Mouse (Mus musculus) right cerebral cortex, adult 18-20 months (tissue): ENCODE data around the gene Cacnb1.

Experiments used
- DNase-seq: peaks from one replicate; pipeline ENCODE4 v3.0.0; 2022; ENCODE audit warnings: mixed read lengths

The Cacnb1 gene

DNA sequence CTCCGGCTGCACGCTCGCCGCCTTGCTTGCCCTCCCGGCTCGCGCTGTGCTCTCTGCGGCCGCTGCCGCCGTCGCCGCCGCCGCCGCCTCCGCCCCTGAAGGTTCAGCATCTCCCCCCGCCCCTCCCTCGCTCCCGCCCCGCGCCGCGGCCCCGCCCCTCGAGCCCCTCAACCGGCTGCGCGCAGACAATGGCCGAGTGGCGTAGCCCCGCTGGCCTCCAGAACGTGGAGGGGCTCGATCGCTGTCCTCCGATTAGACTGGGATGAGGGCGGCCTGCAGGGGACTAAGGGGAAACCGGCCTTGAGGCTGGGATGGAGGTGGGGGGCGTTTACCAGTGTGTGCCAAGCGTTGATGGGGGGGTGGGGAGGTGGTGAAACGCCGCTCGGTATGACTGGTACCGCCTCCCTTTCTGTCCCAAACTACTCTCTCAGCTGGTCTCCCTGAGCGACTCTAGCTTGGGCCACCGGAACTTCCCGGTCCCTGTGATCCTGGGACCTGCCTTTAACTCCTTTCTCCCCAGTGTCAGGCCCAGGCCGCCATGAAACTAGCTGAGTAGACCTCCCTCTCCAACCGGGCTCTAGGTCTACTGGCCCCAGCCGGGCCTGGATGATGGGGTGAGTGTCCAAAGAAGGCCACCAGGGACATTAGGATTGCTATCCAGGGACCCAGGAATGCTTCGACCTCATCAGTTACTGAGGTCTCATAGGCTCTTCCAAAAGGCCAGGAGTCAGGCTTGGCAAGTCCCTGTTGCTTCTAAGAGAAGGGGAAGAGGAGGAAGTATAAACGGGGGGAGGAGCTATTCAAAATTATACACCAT lies at the start of gene Cacnb1:
Gene Cacnb1, minus strand, starts transcription at position 480 of the 817 bp plus-strand sequence.
- DNase-seq: no peak

DNA sequence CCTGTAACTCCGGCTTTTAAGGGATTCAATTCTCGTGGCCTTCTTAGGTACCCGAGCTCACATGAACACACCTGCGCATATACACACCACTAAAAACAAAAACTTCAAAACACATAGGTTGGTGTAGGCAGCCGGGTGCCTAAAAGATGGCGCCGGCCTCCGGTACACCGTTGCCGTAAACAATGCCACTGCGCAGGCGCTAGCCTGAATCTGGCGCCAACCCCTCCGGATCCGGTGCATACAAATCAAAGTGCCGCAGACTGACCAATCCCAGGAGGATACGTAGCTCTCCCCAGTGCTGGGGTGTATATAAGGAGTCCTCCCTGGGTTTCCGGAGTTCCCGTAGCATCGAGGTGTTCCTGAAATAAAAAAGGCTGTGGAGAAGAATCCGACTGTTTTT lies 44.4 kb upstream of the Cacnb1 start:
- no peak for DNase-seq

DNA sequence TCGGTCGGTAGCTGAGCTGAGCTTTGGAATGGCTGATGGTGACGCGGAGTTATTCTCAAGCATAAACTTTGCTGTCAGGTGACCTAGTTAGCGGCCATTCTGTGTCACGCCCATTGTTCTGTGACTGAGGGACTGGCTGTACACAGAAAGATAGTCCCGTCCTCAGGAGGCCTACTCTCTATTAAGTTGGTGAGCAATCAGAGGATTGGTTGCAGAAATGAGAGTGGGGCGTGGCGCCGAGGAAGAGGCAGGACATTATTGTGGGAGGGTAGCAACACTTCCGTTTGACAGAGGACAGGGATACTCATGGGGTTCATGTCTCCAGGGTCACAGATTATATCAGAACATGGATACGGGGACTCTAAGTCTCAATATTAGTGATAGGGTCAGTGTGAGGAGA lies 43.4 kb upstream of the Cacnb1 start:
- DNase-seq: no peak

DNA sequence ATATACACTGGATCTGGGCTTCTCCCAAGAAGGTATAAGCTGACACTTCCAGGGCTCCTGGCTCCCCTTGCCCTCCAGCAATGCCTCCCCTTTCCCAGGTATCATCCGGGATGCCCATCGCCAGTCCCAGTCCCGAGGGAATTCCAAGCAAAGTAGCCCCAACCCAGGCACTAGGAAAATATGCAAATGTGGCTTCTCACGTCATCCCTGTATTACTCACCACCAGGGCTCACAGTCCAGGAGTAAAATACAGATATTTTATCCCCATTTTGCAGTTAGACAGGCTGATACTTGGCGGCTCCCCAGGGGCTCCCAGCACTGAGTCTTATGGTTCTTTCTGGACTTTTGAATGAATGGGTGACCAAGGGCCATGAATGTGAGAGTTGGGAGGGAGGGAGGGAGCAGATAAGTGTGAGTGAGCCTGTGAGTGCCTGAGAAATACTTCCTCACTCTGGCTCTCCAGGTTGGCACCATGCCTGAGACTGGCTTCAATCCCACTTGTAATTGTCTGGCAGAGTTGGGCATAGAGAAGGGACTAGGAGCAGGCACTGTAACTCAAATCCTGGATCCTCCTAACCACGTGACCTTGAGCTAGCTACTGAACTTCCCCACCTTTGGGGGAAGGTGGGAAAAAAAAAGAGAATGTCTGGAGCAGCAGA lies 39.2 kb upstream of the Cacnb1 start:
- DNase-seq: peak; percentile 62

DNA sequence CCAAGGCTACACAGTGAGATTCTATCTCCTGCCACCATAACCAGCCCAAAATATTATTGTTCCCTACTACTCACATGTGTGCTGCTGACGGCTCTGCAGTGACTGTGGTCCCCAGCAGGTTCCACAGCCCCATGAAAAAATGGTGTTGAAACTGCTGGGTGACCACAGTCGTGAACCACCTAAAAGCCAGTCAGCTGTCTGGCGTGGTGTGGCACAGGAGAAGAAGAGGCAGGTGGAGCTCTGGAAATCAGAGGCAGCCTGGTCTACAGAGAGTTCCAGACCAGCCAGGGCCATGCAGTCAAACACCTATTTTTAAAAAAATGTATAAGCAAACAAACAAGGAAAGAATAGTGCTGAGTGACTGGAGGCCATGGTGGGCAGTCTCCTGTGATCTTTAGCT lies 38.6 kb upstream of the Cacnb1 start:
- no peak for DNase-seq

- peak; percentile 74 for DNase-seq
Observed at GRCm38 (mm10) chr11:98060104-98060692, 37.4 kb upstream of the Cacnb1 start.

DNA sequence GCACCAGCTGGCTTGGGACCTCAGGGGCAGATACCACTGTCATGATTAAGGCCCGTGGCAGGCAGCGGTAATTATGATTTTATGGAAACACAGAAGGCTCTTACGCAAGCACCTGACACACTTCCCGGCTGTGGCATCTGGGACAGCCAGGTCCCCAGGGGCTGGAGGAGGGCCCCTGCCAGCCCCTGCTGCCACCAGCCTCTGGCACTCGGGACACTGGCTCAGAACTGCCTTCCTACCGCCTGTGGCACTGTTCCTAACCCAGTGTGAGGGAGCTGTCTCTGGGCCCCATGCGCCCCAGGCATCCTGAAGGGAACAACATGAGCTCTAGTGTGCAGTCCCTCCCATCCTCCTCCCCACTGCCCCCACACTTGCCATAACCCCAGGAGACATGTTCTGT lies 36.8 kb upstream of the Cacnb1 start:
- peak; percentile 65 for DNase-seq

DNA sequence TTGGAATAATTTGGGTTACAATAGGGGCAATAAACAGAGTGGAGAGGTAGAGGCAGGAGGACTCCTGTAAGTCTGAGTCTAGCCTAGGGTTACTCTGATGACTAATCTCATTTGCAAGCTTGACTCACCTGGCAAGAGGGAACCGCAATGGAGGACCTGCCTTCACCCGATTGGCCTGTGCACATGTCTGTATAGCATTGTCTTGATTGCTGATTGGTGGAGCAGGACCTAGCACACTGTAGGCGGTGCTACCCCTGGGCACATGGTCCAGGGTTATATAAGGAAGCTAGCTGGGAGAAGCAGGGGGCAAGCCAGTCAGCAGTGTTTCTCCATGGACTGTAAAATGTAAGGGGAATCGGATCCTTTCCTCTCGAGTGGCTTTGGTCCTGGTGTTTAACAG lies 35.2 kb upstream of the Cacnb1 start:
- no peak for DNase-seq

DNA sequence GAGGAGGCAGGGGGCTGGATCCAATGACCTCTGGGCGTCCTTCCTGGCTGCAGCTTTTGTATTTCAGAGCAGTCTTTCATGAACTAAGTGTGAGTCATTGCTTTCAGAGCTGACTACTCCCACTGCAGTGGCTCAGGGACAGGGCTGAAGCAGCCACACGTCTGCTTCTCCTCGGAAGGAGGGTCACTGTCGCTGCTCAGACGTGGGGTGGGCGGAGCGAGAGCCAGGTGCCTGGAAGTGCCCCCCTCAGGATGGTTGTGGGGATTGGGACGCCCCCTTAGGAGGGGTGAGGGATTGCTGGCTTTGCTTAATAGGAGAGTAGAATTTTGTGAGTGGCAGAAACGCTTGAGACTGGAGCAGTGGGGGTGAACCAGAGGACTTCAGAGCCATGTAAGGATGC lies 34.6 kb upstream of the Cacnb1 start:
- peak; percentile 65 for DNase-seq

DNA sequence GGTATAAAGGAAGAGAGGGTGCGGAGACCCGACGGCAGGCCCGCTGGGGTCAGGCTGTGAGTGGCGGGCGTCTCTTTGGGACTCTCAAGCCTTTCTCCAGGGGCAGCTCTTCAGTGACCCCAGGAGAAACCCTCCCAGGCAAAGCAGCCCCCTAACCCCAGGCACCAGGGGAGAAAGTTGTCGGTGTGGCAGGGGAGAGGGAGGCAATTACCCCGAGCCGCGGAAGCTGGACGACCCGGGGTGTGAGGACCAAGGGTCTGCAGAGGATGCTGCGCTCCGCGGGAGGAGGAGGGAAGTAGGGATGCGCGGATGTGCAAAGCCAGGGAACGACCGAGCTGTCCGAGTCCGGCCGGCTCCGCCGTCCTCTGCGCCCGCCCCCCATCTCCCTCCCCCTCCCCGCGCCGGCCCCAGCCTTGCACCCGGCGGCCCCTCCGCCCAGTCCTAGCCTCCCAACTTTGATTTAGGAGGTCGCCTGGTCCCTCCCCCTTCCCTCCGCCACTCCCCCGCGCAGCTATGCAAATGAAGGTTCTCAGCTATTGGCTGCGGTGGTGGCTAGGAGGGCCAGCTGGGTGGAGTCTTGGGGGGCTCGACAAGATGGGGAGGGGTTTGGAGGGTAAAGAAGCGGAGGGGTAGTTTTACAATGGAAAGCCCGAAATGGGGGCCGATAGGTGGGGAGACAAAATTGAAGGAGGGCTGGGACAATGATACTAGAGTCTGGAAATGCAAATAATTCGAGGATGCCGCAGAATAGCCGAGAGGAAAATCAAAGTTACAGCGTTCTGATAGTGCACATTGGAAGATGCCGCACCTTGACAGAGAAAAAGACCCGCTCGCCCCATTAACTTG lies 30.4 kb upstream of the Cacnb1 start, which contains the start of gene Stac2:
Gene Stac2, minus strand, starts transcription at position 474 of the 846 bp plus-strand sequence.
- peak; percentile 82 for DNase-seq

DNA sequence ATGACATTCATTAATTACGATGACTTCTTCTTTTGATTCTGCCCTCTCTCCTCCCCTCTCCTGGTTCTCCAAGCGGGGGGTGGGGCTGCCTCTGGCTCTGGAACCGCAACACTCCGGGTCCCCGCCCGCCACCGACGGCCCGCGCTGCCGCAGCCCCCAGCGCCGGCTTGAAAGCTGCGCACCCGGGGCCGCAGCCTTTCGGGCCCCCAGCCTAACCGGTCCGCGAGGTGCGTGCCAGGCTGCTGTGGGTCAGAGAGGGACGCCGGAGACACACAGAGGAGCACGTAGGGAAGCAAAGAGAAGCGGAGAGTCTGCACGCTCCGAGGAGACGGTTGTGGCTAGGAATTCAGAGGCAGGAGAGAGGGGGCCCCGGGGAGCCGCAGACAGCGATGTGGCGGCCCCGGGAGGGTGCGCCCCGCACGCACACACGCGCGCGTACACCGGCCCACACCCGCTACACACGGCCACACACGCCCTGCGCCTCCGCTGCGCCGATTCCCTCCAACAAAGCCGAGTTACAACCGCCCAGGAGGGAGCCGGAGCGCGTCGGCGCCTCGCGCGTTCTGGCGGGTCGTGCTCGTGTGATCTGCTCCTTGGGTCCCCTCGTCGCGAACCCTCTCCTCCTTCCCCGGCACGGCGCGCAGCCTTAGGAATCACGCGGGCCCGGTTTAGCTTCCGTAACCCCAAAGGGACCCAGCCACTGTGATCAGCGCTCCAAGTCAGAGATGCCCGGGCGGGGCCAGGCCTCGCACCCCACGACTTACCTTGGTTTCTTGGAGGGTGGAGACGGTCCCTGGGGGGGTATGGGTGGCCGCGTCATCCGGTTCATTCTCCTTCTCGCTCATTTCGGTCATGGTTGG lies 29.5 kb upstream of the Cacnb1 start:
- no peak for DNase-seq

- no peak for DNase-seq
Observed at GRCm38 (mm10) chr11:98051611-98052128, 28.8 kb upstream of the Cacnb1 start.

GRCm38 (mm10) chr11:98050940-98051339 lies 28.1 kb upstream of the Cacnb1 start:
- no peak for DNase-seq

- DNase-seq: no peak
Observed at GRCm38 (mm10) chr11:98050520-98050815, 27.6 kb upstream of the Cacnb1 start.

- DNase-seq: peak; percentile 69
Observed at GRCm38 (mm10) chr11:98049672-98050519, 27.1 kb upstream of the Cacnb1 start.

GRCm38 (mm10) chr11:98047745-98048144 lies 24.9 kb upstream of the Cacnb1 start:
- no peak for DNase-seq

- no peak for DNase-seq
Observed at GRCm38 (mm10) chr11:98046466-98046865, 23.6 kb upstream of the Cacnb1 start.

- DNase-seq: no peak
Observed at GRCm38 (mm10) chr11:98045596-98045995, 22.8 kb upstream of the Cacnb1 start.

GRCm38 (mm10) chr11:98044074-98044473 lies 21.2 kb upstream of the Cacnb1 start:
- DNase-seq: no peak

- no peak for DNase-seq
Observed at GRCm38 (mm10) chr11:98042741-98043140, 19.9 kb upstream of the Cacnb1 start.

- DNase-seq: no peak
Observed at GRCm38 (mm10) chr11:98040975-98041374, 18.1 kb upstream of the Cacnb1 start.
